Mouse (Mus musculus) CH12.LX (cell line): ENCODE data around the gene Mrpl39. TPM values are rescaled to one million over a fixed set of nuclear protein-coding genes. Genes with fewer than 3 reads are reported as not detected.

ENCODE experiments used
- DNase-seq: peaks from one replicate; pipeline ENCODE4 v3.0.0-alpha.2; 2013; ENCODE audit errors: extremely low read depth
- H3K27ac ChIP-seq: 2 replicates; pipeline ENCODE4 v1.5.1; 2012; ENCODE audit warnings: low read depth, mild to moderate bottlenecking, control low read depth, moderate library complexity; ENCODE audit not compliant: insufficient read depth
- H3K27me3 ChIP-seq: replicated peaks from 2 replicates; pipeline ENCODE3; 2012; ENCODE audit warnings: inconsistent platforms
- H3K36me3 ChIP-seq, 2 experiments: replicated peaks in 1 of 2; 2 replicates each; pipeline versions ENCODE3 to v1.6.1; 2012; ENCODE audit warnings: inconsistent platforms in 1 of 2, low read length in 1 of 2, mild to moderate bottlenecking in 1 of 2, mixed read lengths in 1 of 2, moderate library complexity in 1 of 2; ENCODE audit not compliant: control insufficient read depth in 1 of 2, insufficient read depth in 1 of 2
- H3K4me1 ChIP-seq, 2 experiments: 2 replicates each; pipeline ENCODE4 v1.6.1; 2012; ENCODE audit warnings: inconsistent platforms in 1 of 2, moderate library complexity in 1 of 2; ENCODE audit not compliant: insufficient read depth in 2 of 2, control insufficient read depth in 1 of 2
- H3K4me2 ChIP-seq: 2 replicates; pipeline ENCODE4 v1.6.1; 2012; ENCODE audit warnings: low read depth, mild to moderate bottlenecking, control low read depth; ENCODE audit not compliant: poor library complexity, insufficient read depth, severe bottlenecking
- H3K4me3 ChIP-seq, 3 experiments: fragments of 150-350 bp in 1 of 3; sonication (generic) in 1 of 3; replicated peaks in 1 of 3; 2 replicates each; pipeline versions ENCODE3 to v1.5.1; 2011 to 2012; ENCODE audit warnings: low read depth in 2 of 3, low read length in 2 of 3, mild to moderate bottlenecking in 2 of 3, moderate library complexity in 2 of 3, control low read depth in 1 of 3, improper control_type of control experiment in 1 of 3, inconsistent platforms in 1 of 3, mixed read lengths in 1 of 3; ENCODE audit not compliant: poor library complexity in 1 of 3
- H3K79me2 ChIP-seq: replicated peaks from 2 replicates; pipeline ENCODE4 v1.6.1; 2012; ENCODE audit warnings: mild to moderate bottlenecking, moderate library complexity; ENCODE audit not compliant: control insufficient read depth, poor library complexity, insufficient read depth, severe bottlenecking; ENCODE audit errors: extremely low read depth
- H3K9ac ChIP-seq: 2 replicates; pipeline ENCODE4 v1.6.1; 2012; ENCODE audit warnings: low read depth, mild to moderate bottlenecking, control low read depth, moderate library complexity; ENCODE audit not compliant: insufficient read depth
- H3K9me3 ChIP-seq: replicated peaks from 2 replicates; pipeline ENCODE3; 2012; ENCODE audit warnings: low read length, inconsistent platforms, mixed read lengths
- CHD1 ChIP-seq: IDR thresholded peaks from 2 replicates; pipeline ENCODE4 v1.6.1; 2012; ENCODE audit warnings: low read depth, low read length, improper control_type of control experiment, inconsistent platforms
- CHD2 ChIP-seq: IDR thresholded peaks from 2 replicates; pipeline ENCODE4 v1.6.1; 2011; ENCODE audit warnings: low read length, improper control_type of control experiment
- E2F4 ChIP-seq: IDR thresholded peaks from 2 replicates; pipeline ENCODE4 v1.6.1; 2011; ENCODE audit warnings: low read depth, low read length, improper control_type of control experiment; ENCODE audit not compliant: insufficient replicate concordance
- EP300 ChIP-seq: IDR thresholded peaks from 2 replicates; pipeline ENCODE4 v1.6.1; 2011; ENCODE audit warnings: low read length, improper control_type of control experiment
- HCFC1 ChIP-seq: IDR thresholded peaks from 2 replicates; pipeline ENCODE4 v1.6.1; 2012; ENCODE audit warnings: low read depth, mild to moderate bottlenecking, inconsistent platforms, low read length, improper control_type of control experiment
- IRF4 ChIP-seq: IDR thresholded peaks from 2 replicates; pipeline ENCODE4 v1.6.1; 2014; ENCODE audit warnings: low read depth, mild to moderate bottlenecking, inconsistent platforms, low read length, improper control_type of control experiment
- KAT2A ChIP-seq: IDR thresholded peaks from 2 replicates; pipeline ENCODE4 v1.6.1; 2012; ENCODE audit warnings: low read length, improper control_type of control experiment, inconsistent platforms; ENCODE audit not compliant: insufficient replicate concordance
- MAX ChIP-seq: IDR thresholded peaks from 2 replicates; pipeline ENCODE4 v1.6.1; 2011; ENCODE audit warnings: low read length, improper control_type of control experiment
- MXI1 ChIP-seq: IDR thresholded peaks from 2 replicates; pipeline ENCODE4 v1.6.1; 2011; ENCODE audit warnings: mild to moderate bottlenecking, low read depth, low read length, improper control_type of control experiment
- POLR2AphosphoS2 ChIP-seq: IDR thresholded peaks from 2 replicates; pipeline ENCODE4 v1.6.1; 2011; ENCODE audit warnings: low read depth, low read length, improper control_type of control experiment
- RCOR1 ChIP-seq: conservative IDR thresholded peaks from 2 replicates; pipeline ENCODE4 v1.6.1; 2012; ENCODE audit warnings: low read depth, mild to moderate bottlenecking, inconsistent platforms, low read length, improper control_type of control experiment
- UBTF ChIP-seq: IDR thresholded peaks from 2 replicates; pipeline ENCODE4 v1.6.1; 2012; ENCODE audit warnings: low read depth, mild to moderate bottlenecking, inconsistent platforms, low read length, improper control_type of control experiment, moderate library complexity
- ZNF384 ChIP-seq: IDR thresholded peaks from 2 replicates; pipeline ENCODE4 v1.6.1; 2012; ENCODE audit warnings: low read depth, low read length, improper control_type of control experiment, inconsistent platforms
- dilution Hi-C: fragments of 300-500 bp; cut with MboI; formaldehyde crosslinking; loops from 2 replicates; pipeline ENCODE4 v1.14.3; 2020; ENCODE audit warnings: low sequenced_read_pairs; ENCODE audit not compliant: extremely low pct_unique_long_range_greater_than_20kb, extremely low pct_ligation_motif_present
- in situ Hi-C: fragments of 300-500 bp; cut with MboI; formaldehyde crosslinking; loops from 3 replicates; pipeline ENCODE4 v1.14.3; 2019; ENCODE audit warnings: low sequenced_read_pairs, low pct_ligation_motif_present, low pct_unique_long_range_greater_than_20kb, mixed read lengths
- polyA plus RNA-seq: library from polyadenylated mRNA; unstranded; fragments of >175 nt; gene quantifications from 2 replicates; pipeline ENCODE4 v1.2.1, GENCODE M21; 2012; ENCODE audit warnings: low read depth; ENCODE audit not compliant: insufficient read length
- total RNA-seq, 2 experiments: library from RNA; depleted of rRNA; stranded (reverse); fragments of 300-350 nt in 1 of 2; fragments of >200 nt in 1 of 2; gene quantifications; 2 replicates each; pipeline ENCODE4 v1.2.3; 2012 to 2014

Gene Mrpl39
- total and polyA plus RNA-seq, 3 experiments: 102 to 123 (median 110) TPM

- TF ChIP-seq CHD2 (no peak; the same call in 1 of the 2 replicates), IRF4 (peak; percentile 75; the same call in 1 of the 2 replicates), MXI1 (0 out of 2 replicates have a peak, but pooled peaks have one; percentile 18)
These were observed 34.5 kb downstream of the Mrpl39 start (continued) for GRCm38 (mm10) chr16:84701041-84701440.

- Histone ChIP-seq H3K36me3 (peaks cover 0 to 7% of the 10 kb centered on the region in 2 experiments), H3K27ac (no peak overlapping the region), H3K27me3 (no peaks in the 10 kb centered on the region), H3K9me3 (no peaks in the 10 kb centered on the region)
- in situ Hi-C loops: no loop called here
- no peak for DNase-seq
- TF ChIP-seq ZNF384 (peak; percentile 65), E2F4 (no peak), UBTF (no peak), CHD1 (no peak), MAX (no peak), KAT2A (no peak)
- TF ChIP-seq, all 38 proteins: peak for 1
- H3K9ac ChIP-seq: no peak overlapping the region
- peaks cover 25% of the 10 kb centered on the region for H3K79me2 ChIP-seq
- no peak overlapping the region for H3K4me3 ChIP-seq
- dilution Hi-C loops: no loop called here
- H3K4me1 ChIP-seq: peaks cover 7 to 20% of the 10 kb centered on the region in 2 experiments; a peak in 3 of 4 replicates
- H3K4me2 ChIP-seq: no peak overlapping the region
These were observed 36.8 kb downstream of the Mrpl39 start for GRCm38 (mm10) chr16:84698708-84699107.

GRCm38 (mm10) chr16:84696178-84696577 lies 39.4 kb downstream of the Mrpl39 start:
- H3K79me2 ChIP-seq: peaks cover 2% of the 10 kb centered on the region
- no peak overlapping the region for H3K9ac ChIP-seq
- no peak overlapping the region for H3K4me3 ChIP-seq
- in situ Hi-C loops (no loop called here), dilution Hi-C loops (no loop called here)
- no peak overlapping the region for H3K27ac ChIP-seq
- H3K27me3 ChIP-seq: no peaks in the 10 kb centered on the region
- TF ChIP-seq POLR2AphosphoS2: no peak
- no peak for TF ChIP-seq E2F4
- TF ChIP-seq EP300: no peak
- TF ChIP-seq RCOR1: no peak
- TF ChIP-seq HCFC1: no peak
- H3K9me3 ChIP-seq: no peaks in the 10 kb centered on the region
- no peak overlapping the region for H3K4me2 ChIP-seq
- peaks cover 0 to 7% of the 10 kb centered on the region in 2 experiments for H3K36me3 ChIP-seq
- peaks cover 7 to 16% of the 10 kb centered on the region in 2 experiments; a peak in 3 of 4 replicates for H3K4me1 ChIP-seq
- no peak for DNase-seq
